Mouse (Mus musculus) embryonic facial prominence, embryonic 13.5 days (tissue): ENCODE measurements around the gene Mmp24. TPM values are rescaled to one million over a fixed set of nuclear protein-coding genes. Genes with fewer than 3 reads are reported as not detected.

Source experiments
- ATAC-seq: fragments of 200-750 bp; cut with Nextera tagmentation; 2 replicates; pipeline ENCODE4 v1.8.0; 2017; ENCODE audit warnings: low read depth; ENCODE audit not compliant: insufficient number of reproducible peaks, insufficient read depth, low FRiP score, low TSS enrichment
- H3K27ac ChIP-seq: fragments of 300-500 bp; sonication (generic); 2 replicates; pipeline ENCODE4 v1.5.1; 2015; ENCODE audit warnings: moderate library complexity, mild to moderate bottlenecking, inconsistent platforms
- H3K27me3 ChIP-seq: fragments of 300-500 bp; sonication (generic); 2 replicates; pipeline ENCODE4 v1.6.1; 2015; ENCODE audit warnings: mild to moderate bottlenecking, inconsistent platforms
- H3K36me3 ChIP-seq: fragments of 300-500 bp; sonication (generic); 2 replicates; pipeline ENCODE4 v1.6.1; 2015; ENCODE audit warnings: mild to moderate bottlenecking, inconsistent platforms
- H3K4me1 ChIP-seq: fragments of 300-500 bp; sonication (generic); 2 replicates; pipeline ENCODE4 v1.6.1; 2015; ENCODE audit warnings: inconsistent platforms
- H3K4me2 ChIP-seq: fragments of 300-500 bp; sonication (generic); 2 replicates; pipeline ENCODE4 v1.6.1; 2015; ENCODE audit warnings: moderate library complexity, mild to moderate bottlenecking, inconsistent platforms
- H3K4me3 ChIP-seq: fragments of 300-500 bp; sonication (generic); 2 replicates; pipeline ENCODE4 v1.5.1; 2015; ENCODE audit warnings: mild to moderate bottlenecking, inconsistent platforms
- H3K9ac ChIP-seq: fragments of 300-500 bp; sonication (generic); 2 replicates; pipeline ENCODE4 v1.6.1; 2015; ENCODE audit warnings: mild to moderate bottlenecking, inconsistent platforms
- H3K9me3 ChIP-seq: fragments of 300-500 bp; sonication (generic); 2 replicates; pipeline ENCODE4 v1.6.1; 2016; ENCODE audit warnings: inconsistent platforms
- WGBS: fragments of 180-500 bp; shearing (Covaris S2); methylation state at CpG from one replicate; pipeline ENCODE4 v1.1.7; 2015; ENCODE audit warnings: mixed read lengths; 5-methylcytosine and 5-hydroxymethylcytosine counted together
- polyA plus RNA-seq: library from polyadenylated mRNA; unstranded; fragments of >200 nt; fragmentation: Nextera tagmentation; extraction: Ambion mirVana; gene quantifications from 2 replicates; pipeline ENCODE4 v1.2.1, GENCODE M21; 2015

The Mmp24 gene
- polyA plus RNA-seq, 1 experiment from 2014 or later: 0.32 TPM

DNA sequence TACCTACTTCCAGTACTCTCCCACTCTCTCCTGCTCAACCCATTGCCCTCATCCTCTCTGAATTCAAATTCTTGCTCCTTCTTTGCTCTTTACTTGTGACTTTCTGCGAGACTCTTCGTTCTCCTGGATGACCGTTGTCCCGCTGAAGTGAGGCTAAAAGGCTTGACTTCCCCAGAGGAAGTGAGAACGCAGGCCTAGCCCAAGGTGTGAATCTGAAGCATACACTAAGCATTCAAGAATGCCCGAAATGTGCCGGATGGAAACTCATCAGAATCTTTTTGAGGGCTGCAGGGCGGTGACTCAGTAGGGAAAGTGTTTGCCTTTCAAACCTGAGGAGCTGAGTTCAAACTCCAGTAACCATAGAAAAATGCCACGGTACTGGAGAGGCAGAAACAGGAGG is 31.8 kb upstream of the Mmp24 start:
- H3K4me3 ChIP-seq: no peak overlapping the region
- no peak overlapping the region for H3K9ac ChIP-seq
- H3K9me3 ChIP-seq: no peaks in the 10 kb centered on the region
- WGBS: 84% methylated on average over 9 of the region's 9 CpGs
- H3K27me3 ChIP-seq: no peaks in the 10 kb centered on the region; the same call in 1 of the 2 replicates
- ATAC-seq: no peak
- no peaks in the 10 kb centered on the region for H3K36me3 ChIP-seq
- no peak overlapping the region for H3K27ac ChIP-seq
- H3K4me2 ChIP-seq: no peak overlapping the region
- H3K4me1 ChIP-seq: no peaks in the 10 kb centered on the region

DNA sequence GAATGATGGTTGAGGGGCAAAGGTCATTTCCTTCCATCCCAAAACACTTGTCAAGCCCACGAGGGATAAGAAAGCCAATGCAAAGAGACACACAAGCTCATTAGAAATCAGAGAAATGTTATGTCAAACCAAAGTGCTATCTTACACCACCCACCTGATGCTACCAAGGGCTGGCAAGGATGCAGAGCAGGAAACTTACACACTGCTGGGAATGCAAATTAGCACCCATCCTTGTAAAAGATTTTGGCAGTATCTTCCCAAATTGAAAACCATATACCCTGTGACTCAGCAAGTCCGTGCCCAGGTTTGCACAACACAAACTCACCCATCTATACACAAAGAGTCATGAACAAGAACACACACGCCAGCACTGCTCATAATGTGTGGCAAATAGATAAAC is 29.7 kb upstream of the Mmp24 start:
- Histone ChIP-seq H3K4me3 (no peak overlapping the region), H3K36me3 (no peaks in the 10 kb centered on the region), H3K9ac (no peak overlapping the region), H3K27me3 (peaks cover 2% of the 10 kb centered on the region; the same call in 1 of the 2 replicates), H3K9me3 (no peaks in the 10 kb centered on the region), H3K4me2 (no peak overlapping the region), H3K27ac (no peak overlapping the region), H3K4me1 (no peaks in the 10 kb centered on the region)
- ATAC-seq: no peak
- 67% methylated on average over 3 of the region's 3 CpGs for WGBS

- no peak overlapping the region for H3K4me3 ChIP-seq
- H3K27me3 ChIP-seq: peaks cover 8% of the 10 kb centered on the region; the same call in 1 of the 2 replicates
- H3K4me1 ChIP-seq: peaks cover 7% of the 10 kb centered on the region; the same call in 1 of the 2 replicates
- WGBS: 83% methylated on average over 4 of the region's 4 CpGs
- H3K4me2 ChIP-seq: no peak overlapping the region
- no peaks in the 10 kb centered on the region for H3K36me3 ChIP-seq
- H3K9ac ChIP-seq: no peak overlapping the region
- no peaks in the 10 kb centered on the region for H3K9me3 ChIP-seq
- no peak overlapping the region for H3K27ac ChIP-seq
- ATAC-seq: no peak
These were observed 25.7 kb upstream of the Mmp24 start for GRCm38 (mm10) chr2:155749394-155749793.

- H3K27ac ChIP-seq: no peak within 1 kb of the TSS
- peaks cover 8% of the 10 kb centered on the region; the same call in 1 of the 2 replicates for H3K27me3 ChIP-seq
- H3K9me3 ChIP-seq: no peaks in the 10 kb centered on the region
- no peaks in the 10 kb centered on the region for H3K36me3 ChIP-seq
- peaks cover 7% of the 10 kb centered on the region; the same call in 1 of the 2 replicates for H3K4me1 ChIP-seq
- peak within 1 kb of the TSS; percentile 78 for H3K4me2 ChIP-seq
- WGBS: 2% methylated on average over 25 of the region's 25 CpGs
- no peak for ATAC-seq
- H3K9ac ChIP-seq: peak within 1 kb of the TSS; percentile 67
- H3K4me3 ChIP-seq: peak within 1 kb of the TSS; percentile 46
These were observed 23.9 kb upstream of the Mmp24 start, which contains the start of gene Procr for GRCm38 (mm10) chr2:155751014-155751786. Gene Procr (plus strand): TSS chr2:155751117.

DNA sequence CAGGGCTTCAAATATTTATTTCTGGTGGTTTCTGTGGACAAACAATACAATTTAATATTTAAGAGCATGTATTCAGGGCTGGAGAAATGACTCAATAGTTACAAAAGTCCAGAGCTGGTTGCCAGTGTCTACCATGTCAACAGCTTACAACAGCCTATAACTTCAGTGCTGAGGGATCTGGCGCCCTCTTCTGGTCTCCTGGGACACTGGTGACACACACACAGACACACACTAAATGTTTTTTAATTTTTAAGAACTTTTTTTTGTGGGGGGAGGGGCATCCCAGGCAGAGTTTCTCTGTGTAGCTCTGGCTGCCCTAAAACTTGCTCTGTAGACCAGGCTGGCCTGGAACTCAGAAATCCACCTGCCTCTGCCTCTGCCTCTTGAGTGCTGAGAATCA is 19.4 kb upstream of the Mmp24 start:
- no peak overlapping the region for H3K27ac ChIP-seq
- no peaks in the 10 kb centered on the region for H3K9me3 ChIP-seq
- peaks cover 7% of the 10 kb centered on the region; the same call in 1 of the 2 replicates for H3K4me1 ChIP-seq
- peaks cover 9% of the 10 kb centered on the region; the same call in 1 of the 2 replicates for H3K27me3 ChIP-seq
- no peaks in the 10 kb centered on the region for H3K36me3 ChIP-seq
- no peak overlapping the region for H3K4me3 ChIP-seq
- ATAC-seq: no peak
- 3% methylated on average over 1 of the region's 1 CpGs for WGBS
- no peak overlapping the region for H3K4me2 ChIP-seq
- H3K9ac ChIP-seq: no peak overlapping the region

DNA sequence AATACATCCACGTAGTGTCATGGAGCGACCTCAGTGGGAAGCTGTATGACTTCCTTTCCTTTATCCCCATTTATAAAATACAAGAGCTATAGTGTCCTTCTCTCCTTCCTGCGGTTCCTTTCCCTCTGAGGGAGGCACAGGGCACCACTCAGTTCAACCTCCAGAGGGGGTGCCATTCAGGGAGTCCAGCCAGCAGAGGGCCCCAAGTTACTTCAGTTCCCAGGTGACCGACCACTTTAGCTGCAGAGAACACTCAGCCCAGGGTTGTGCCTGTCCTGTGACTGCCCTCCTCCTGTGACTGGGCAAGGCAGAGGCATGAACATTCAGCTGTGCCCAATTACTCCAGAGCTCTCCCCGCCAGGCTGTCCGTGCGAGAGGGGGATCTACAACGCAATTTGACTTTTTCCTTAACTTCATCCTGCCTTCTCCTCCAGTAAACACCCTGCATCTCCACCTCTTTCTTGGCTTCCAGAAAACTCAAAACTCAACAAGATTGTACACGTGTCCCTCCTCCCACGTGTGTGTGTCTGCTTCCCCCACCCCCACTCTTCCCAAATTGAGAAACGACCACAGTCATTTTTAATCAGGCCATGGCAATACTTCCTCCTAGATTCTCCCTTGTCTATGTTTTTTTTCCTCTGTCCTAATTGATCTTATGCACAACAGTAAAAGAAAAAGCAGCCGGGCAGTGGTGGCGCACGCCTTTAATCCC is 18.1 kb upstream of the Mmp24 start:
- 46% methylated on average over 14 of the region's 14 CpGs for WGBS
- H3K27ac ChIP-seq: no peak overlapping the region
- no peak overlapping the region for H3K4me3 ChIP-seq
- no peak overlapping the region for H3K4me2 ChIP-seq
- H3K27me3 ChIP-seq: 0 out of 2 replicates have a peak, but pooled peaks cover 7% of the 10 kb centered on the region
- no peak overlapping the region for H3K9ac ChIP-seq
- H3K9me3 ChIP-seq: no peaks in the 10 kb centered on the region
- no peaks in the 10 kb centered on the region for H3K4me1 ChIP-seq
- ATAC-seq: no peak
- H3K36me3 ChIP-seq: no peaks in the 10 kb centered on the region

GRCm38 (mm10) chr2:155764679-155765418 is 10.3 kb upstream of the Mmp24 start:
- no peak for ATAC-seq
- Histone ChIP-seq H3K4me3 (no peak overlapping the region), H3K4me2 (no peak overlapping the region), H3K27me3 (0 out of 2 replicates have a peak, but pooled peaks cover 7% of the 10 kb centered on the region), H3K9me3 (no peaks in the 10 kb centered on the region), H3K27ac (no peak overlapping the region), H3K36me3 (no peaks in the 10 kb centered on the region), H3K9ac (0 out of 2 replicates have a peak overlapping the region, but pooled peaks have one; percentile 21), H3K4me1 (no peaks in the 10 kb centered on the region)
- 52% methylated on average over 13 of the region's 13 CpGs for WGBS

- no peaks in the 10 kb centered on the region for H3K36me3 ChIP-seq
- ATAC-seq: no peak
- peaks cover 68% of the 10 kb centered on the region for H3K27me3 ChIP-seq
- H3K9me3 ChIP-seq: no peaks in the 10 kb centered on the region
- 70% methylated on average over 4 of the region's 4 CpGs for WGBS
- peaks cover 6% of the 10 kb centered on the region for H3K4me1 ChIP-seq
- no peak overlapping the region for H3K4me3 ChIP-seq
- no peak overlapping the region for H3K4me2 ChIP-seq
- no peak overlapping the region for H3K27ac ChIP-seq
- no peak overlapping the region for H3K9ac ChIP-seq
These were observed 1.5 kb upstream of the Mmp24 start for GRCm38 (mm10) chr2:155773664-155774063.

DNA sequence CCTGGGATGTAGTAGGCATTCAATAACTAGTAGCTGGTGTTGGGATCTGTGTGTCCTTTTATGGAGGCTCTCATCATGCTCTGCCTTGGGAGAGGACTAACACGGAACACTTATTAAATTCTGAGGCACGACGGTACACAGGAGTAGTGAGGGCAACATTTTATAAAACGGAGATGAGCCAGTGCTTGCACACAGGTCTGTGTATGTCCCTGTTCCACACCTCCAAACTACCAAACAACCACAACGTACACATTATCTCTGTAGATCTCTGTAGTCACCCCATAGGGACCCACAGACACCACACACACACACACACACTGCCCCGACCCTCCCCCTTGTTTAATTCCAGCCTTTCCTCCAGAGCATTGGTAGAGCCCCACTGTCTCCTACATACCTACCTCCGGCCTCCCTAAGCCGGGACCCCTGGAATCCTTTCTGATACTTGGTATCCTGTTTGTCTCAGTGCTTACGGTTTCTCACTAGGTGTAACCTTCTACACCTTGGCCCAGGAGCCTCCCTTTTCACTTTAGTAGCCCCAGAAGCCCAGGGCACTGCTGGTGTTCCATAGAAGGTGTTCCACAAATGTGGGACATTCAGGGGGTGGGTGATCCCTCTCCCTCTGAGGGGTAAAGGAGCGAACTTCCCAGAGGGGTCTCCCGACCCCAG is 748 bp upstream of the Mmp24 start:
- peaks cover 6% of the 10 kb centered on the region for H3K4me1 ChIP-seq
- peak overlapping the region; percentile 62 for H3K4me3 ChIP-seq
- H3K9me3 ChIP-seq: no peaks in the 10 kb centered on the region
- H3K27ac ChIP-seq: no peak overlapping the region
- H3K9ac ChIP-seq: no peak overlapping the region
- no peaks in the 10 kb centered on the region for H3K36me3 ChIP-seq
- ATAC-seq: no peak
- 53% methylated on average over 11 of the region's 11 CpGs for WGBS
- peak overlapping the region; percentile 97 for H3K4me2 ChIP-seq
- peaks cover 68% of the 10 kb centered on the region for H3K27me3 ChIP-seq

GRCm38 (mm10) chr2:155775685-155776263 is 632 bp downstream of the Mmp24 start:
- peaks cover 68% of the 10 kb centered on the region for H3K27me3 ChIP-seq
- 2% methylated on average over 43 of the region's 44 CpGs for WGBS
- H3K4me2 ChIP-seq: peak overlapping the region; percentile 97
- H3K4me1 ChIP-seq: peaks cover 6% of the 10 kb centered on the region
- no peaks in the 10 kb centered on the region for H3K9me3 ChIP-seq
- peak overlapping the region; percentile 62 for H3K4me3 ChIP-seq
- no peak overlapping the region for H3K27ac ChIP-seq
- H3K9ac ChIP-seq: 0 out of 2 replicates have a peak overlapping the region, but pooled peaks have one; percentile 27
- H3K36me3 ChIP-seq: no peaks in the 10 kb centered on the region
- ATAC-seq: peak; percentile 52
